Mouse (Mus musculus): Measurements from ENCODE around the gene Serpinb6a.
A peak's percentile ranks its signal among the peaks of the same experiment; 100 is the strongest.

The Serpinb6a gene

DNA sequence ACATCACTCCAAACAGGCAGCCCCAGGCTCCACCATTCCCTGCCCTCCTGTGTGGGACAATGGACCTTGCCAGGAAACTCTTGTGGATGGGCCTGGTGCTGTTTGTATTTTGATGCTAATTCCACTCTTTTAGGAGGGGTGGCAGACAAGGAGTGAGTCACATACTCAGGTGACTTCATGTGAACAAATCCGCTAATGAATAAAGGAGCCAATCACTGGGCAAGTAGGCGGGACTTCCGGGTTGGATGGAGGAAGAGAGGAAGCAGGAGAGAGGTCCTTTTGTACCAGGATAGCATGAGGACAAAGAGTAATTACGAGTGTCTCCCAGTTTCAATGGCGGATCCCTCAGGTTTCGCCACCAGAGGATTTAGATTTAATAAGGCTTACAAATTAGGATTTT lies 81.6 kb downstream of the Serpinb6a start:
- no peak for DNase-seq (ENCODE audit: low read depth, low spot score)

DNA sequence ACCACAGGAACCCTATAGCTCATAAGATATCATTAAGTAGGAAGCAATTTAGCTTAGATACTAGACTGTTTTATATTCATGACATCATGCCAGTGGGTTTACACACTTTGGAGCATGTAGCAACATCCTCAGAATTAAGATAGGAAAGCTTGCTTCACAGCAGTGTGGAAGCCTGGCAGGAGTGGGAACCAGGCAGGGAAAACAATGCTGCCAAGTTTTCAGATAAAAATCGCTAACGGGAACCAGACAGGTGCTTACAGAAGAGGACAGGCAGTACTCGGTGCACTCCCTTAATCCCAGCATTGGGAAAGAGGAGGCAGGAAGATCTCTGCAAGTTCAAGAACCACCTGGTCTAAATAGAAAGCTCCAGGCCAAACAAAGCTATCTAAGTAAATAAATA lies 95.8 kb downstream of the Serpinb6a start:
- DNase-seq (ENCODE audit: low read depth, low spot score) = no peak

DNA sequence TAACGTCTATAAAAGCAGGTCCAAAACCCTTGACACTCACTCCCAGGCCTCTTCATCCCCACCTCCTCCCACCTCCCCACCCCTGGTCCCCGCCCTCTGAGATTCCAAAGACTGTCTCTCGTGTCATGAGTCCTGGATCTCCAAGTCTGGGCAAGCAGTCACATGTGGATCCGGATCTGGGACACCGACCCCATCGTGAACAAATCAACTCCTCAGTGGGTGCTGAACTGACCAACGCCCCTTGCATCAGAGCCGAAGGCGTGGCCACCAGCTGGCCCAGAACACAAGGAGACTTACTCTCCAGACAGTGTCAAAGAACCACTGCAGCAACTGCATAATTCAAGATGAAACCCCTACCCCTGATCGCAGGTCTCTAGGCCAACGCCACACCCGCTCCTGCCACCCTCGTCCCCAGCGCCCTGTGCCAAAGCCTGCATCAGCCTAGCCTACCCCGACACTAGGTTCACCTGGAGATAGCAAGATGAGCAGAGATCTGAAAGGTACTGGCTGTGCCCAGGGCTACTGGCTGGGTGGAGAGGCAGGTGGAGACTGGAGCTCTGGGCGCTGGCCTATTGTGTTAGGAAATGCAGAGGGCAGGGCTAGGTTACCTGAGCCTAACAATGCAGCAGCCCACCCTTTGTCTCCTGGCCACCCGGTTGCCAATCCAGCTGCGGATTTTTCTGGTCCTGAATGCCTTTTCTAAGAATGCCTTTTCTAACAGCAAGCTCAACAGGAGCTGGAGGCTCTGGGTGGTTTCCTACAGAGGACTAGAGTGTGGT lies 97.2 kb downstream of the Serpinb6a start, which contains the start of gene Serpinb6c:
TSS of gene Serpinb6c (minus strand) at position 533 of the 779 bp plus-strand sequence.
- DNase-seq (ENCODE audit: low read depth, low spot score) = no peak

DNA sequence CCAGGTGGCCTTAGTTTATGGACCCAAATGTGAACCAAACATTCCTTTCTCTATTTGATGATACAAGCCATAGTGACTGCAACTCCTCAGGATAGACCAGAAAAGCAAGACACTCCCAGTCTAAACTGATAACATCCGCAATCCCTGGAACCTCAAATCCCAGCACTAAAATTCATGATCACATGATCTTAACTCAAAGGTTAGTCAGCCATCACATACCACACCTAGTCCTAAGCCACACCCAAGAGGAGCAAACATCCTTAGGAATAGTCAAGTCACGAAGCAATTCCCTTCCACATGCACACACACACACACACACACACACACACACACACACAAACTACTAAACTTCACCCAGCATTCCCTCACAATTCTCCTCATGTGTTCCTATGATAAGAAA lies 99.3 kb downstream of the Serpinb6a start:
- DNase-seq (ENCODE audit: low read depth, low spot score) = no peak

DNA sequence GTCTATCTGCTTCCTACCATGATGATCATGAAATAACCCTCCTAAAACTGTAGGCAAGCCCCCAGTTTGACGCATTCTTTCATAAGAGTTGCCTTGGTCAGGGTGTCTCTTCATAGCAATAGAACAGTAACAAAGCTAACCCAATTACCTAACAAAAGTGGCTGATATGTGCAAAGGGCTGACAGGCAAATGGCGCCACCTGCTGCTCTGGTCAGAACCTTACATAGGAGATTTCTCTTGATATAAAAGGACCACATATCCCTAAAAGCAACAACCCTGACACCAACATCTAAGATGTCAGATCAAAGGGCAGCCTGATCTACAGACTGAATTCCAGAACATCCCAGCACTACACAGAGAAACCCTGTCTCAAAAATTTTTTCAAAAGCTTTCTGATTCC lies 108.4 kb downstream of the Serpinb6a start:
- peak; percentile 43 for DNase-seq (ENCODE audit: low read depth, low spot score)

Measured in CD4-positive, CD25-positive, alpha-beta regulatory T cell, adult 2 months (primary cell).